Mouse (Mus musculus): ENCODE results near the gene Dok3. TPM values are rescaled to one million over a fixed set of nuclear protein-coding genes. Genes with fewer than 3 reads are reported as not detected.
A peak's percentile ranks its signal among the peaks of the same experiment; 100 is the strongest.
"Not testable (repeated sequence)": the region's sequence is repeated elsewhere in the genome, so short reads cannot be mapped to it uniquely, and the experiment has no call there.

Gene Dok3
- total RNA-seq (2021): 1 to 10 TPM; 3.1 to 3.3 TPM
- long read RNA-seq, experiment 1, partial matches to known transcripts: 0 of 5 reads
- long read RNA-seq, experiment 1, other reads (novel, unspliced or antisense): 3 of 5 reads
- long read RNA-seq, experiment 2, partial matches to known transcripts: 0 of 4 reads
- long read RNA-seq, experiment 2, other reads (novel, unspliced or antisense): 1 of 4 reads

DNA sequence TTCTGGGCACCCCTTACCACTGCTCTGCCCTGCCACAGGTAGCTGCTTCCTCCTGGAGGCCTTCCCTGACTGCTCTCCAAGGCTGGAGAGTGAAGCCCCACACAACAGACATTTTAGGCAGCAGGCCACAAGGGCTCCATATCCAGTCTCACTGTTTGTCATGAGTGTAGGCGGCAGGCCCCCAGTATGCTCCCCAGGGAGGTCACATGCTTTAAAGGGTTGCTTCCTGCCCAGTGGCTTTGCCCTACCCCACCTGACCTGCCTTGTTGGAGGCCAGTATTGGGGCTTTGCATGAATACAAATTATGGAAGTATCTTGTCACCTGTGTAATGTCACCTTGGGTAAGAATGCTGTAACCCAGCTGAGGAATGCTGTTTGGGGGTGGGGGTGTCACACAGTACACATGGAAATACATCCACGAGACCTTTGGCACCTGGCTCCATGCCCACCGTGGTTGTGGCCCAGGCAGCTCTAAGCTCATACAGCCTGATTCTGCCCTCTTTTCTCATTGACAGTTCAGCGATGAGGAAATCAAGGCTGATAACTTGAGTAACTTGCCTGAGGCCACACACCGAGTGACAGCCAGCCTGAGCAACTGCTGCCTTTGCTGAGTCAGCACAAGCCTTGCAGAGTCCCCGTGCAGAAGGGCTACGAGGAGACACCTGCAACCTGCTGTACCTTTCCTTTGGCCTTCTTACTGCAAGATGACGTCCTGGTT lies at the start of gene Dok3:
TSS of gene Dok3 (minus strand) at position 99 of the 718 bp plus-strand sequence.
- no peak for DNase-seq (ENCODE audit: low spot score in 2 of 2)

DNA sequence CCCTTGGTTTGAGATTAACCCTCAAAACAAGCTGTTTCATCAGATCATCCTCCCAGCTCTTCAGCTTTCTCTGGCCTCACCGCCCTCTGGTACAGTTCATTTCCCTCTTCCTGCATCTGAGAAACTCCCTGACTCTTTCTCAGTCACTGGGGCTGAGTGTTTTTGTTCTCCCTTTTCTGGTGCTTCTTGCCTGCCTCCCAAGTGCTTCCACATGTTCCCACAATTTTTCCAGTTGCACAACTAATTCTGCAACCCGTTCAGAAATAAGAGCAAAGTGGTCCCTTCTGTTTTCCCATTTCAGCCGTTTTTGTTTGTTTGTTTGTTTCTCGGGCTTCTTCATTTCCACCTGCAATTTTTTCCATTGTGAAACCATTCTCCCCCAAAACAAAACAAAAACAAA lies 49.0 kb upstream of the Dok3 start:
- no peak for DNase-seq (ENCODE audit: low spot score in 2 of 2)

DNA sequence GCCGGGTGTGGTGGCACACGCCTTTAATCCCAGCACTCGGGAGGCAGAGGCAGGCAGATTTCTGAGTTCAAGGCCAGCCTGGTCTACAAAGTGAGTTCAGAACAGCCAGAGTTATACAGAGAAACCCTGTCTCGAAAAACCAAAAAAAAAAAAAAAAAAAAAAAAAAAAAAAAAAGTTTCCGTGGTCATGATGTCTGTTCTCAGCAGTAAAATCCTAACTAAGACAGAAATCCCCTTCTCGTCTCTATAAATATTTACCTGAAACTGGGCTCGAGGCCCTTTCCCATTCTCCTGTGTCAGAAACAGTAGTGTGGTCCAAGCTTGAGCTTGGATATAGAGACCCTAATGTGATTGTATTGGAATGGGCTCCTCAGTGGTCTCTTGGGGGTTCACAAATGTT lies 47.8 kb upstream of the Dok3 start:
- DNase-seq (ENCODE audit: low spot score in 2 of 2): not testable (repeated sequence)

DNA sequence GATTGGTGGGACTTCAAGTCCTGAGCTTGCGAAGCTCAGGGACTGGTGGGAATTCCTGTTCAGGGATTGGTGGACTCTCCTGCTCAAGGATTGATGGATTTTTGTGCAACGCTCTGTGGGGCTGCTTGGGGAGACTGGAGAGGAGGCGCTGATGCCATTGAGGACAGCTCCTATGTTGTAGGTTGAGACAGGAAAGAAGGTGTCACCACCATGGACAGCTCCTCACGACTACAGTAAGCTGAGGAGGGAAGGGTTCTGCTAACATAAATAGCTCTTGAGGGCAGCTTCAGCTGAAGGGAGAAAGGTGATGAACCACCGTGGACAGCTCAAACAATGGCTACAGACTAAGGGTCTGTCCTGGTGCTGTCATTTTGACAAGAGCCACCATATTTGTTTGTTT lies 46.8 kb upstream of the Dok3 start:
- no peak for DNase-seq (ENCODE audit: low spot score in 2 of 2)

DNA sequence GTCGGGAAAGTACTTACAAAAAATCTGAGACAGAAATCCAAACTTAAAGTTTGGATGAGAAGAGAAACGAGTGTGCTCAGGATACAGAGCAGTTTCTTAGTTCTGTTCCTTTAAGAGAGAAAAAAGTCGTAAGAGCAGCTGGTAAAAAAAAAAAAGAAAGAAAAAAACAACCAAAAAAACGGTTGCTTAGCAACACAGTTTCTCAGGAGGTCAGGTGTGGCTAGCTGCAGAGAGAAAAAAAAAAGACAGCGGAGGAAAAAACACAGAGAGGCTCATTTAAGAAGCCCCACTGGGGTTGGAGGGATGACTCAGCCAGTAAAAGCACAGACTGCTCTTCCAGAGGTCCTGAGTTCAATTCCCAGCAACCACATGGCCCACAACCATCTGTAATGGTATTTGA lies 45.2 kb upstream of the Dok3 start:
- DNase-seq (ENCODE audit: low spot score in 2 of 2): no peak

DNA sequence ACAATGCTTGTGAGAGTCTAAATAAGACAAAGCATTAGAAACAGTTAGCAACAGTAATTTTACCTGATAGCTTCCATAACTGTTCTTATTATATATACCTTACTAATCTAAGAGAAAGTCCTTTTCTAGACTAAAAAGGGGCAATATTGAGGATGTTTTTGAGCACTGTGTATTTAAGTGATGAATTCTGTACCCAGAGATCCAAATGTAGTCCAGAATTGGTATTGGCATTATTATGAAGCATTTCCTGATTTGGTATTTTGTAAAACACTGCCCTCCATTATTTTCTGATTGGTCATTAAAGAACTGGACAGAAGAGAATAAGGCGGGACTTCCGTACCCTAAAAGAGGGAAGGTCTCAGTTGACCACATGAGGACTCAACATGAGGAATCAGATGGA lies 44.3 kb upstream of the Dok3 start, which contains the start of gene Tmed9:
TSS of gene Tmed9 (plus strand) at position 301 of the 400 bp plus-strand sequence.
- DNase-seq (ENCODE audit: low spot score in 2 of 2): no peak

DNA sequence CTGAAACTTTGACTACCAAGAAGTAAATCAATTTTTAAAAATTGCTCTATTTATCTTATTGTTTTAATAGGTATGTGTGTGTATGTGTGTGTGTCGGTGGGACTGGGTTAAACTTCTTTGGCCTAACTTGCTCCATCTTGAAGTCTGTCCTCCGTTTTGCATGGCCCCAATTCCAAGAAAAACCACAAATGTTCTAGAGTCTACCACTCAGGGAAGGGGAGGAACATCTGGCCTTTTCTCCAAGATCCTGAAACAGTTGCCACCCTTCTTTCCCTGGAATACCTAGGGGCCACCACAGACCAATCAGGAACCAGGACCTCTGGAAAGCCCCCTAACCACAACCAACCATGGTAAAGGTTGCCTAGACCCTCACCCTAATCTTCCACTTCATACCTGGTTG lies 42.9 kb upstream of the Dok3 start:
- DNase-seq (ENCODE audit: low spot score in 2 of 2): no peak

DNA sequence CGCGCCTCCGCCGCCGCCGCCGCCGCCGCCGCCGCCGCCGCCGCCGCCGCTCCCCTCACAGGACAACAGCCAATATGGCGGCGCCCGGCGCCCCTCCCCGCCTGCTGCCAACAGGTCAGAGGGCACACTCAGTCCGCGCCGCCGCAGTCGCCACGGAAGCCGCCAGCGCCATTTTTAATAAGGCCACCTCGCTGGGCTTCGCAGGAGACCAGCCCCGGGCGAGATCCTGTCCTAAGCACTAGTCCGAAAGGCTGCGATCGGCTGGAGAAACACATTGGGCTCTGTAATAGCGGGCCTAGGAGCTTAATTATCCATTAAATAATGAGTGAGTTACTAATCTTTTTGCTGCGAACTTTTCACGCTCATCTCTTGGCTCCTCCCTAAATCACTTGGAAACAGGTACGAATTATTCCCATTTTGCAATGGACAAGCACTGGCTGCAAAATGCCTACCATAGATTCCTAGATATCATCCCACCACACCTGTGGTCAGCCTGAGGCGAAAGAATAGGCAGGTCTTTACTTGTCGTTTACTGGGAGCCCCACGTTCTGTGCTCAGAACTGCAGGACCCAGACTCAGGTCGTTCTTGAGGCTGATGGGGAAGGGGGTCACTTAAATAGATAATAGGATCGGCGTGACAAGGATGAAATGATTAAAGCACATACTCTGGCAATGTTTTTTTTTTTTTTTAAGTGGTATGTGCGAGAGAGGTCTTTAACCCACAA lies 42.1 kb upstream of the Dok3 start, which contains the start of gene Fam193b:
TSS of gene Fam193b (minus strand) at position 94 of the 725 bp plus-strand sequence.
- peak; percentile 93 to 95 for DNase-seq (ENCODE audit: low spot score in 2 of 2)

DNA sequence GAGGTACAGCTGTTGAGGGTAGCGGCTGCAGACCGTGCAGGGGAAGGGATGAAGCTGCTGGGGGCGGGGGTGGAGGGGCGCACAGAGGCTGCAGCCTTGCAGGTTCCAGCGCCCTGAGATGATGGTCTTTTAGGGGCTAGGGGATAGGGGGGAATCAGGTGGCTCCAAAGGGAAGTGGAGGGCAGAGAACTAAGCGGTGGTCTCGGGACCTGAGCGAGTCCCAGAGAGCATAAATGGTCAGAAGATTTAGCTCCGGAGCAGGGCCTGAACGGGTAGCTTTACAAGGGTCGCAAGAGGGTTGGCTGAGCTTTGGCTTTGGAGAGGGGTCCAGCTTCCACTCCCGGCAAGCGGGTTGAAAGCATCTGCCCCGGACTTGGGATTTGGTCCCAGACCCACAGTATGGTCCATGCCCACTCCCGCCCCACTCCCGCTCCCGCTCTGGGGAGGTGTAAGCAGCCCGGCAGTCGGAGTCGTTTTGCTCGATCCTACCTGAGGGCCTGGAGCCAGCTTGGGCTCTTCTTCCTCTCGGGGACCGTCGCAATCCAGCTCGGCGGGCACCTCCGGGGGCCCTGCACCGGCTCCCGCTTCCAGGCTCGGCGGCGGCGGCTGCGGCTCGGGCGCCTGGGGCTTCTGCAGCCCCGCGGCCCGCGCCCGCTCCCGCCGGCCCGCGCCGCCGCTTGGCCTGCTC lies 41.3 kb upstream of the Dok3 start:
- peak; percentile 29 to 54 for DNase-seq (ENCODE audit: low spot score in 2 of 2)

DNA sequence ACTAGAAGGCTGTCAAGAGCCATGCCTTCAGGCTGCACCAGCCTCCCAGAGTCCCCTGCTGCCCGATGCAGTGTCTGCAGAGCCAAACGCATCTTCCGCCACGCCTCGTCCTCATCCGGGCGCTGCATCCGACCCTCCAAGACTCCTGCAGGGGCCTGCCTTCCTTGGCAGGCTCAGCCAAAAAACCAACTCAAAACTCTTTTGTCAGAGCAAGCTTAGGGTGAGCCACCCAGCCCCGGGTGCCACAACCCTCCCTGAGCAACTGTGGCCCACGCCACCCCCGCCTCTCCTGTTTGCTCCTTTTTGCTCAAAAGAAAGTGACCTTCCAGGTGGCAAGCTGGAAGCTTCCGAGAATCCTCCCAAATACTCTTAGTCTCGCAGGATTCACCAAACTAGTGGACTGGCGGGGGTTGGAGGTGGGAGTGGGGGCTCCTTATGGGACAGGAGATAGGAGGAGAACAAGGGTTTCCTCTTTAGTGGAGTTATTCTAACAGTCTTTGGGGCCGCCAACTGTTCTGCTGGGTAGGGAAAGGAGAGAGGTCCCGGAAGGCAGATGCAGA lies 40.7 kb upstream of the Dok3 start:
- DNase-seq (ENCODE audit: low spot score in 2 of 2): peak in 1 of 2 experiments; percentile 26

DNA sequence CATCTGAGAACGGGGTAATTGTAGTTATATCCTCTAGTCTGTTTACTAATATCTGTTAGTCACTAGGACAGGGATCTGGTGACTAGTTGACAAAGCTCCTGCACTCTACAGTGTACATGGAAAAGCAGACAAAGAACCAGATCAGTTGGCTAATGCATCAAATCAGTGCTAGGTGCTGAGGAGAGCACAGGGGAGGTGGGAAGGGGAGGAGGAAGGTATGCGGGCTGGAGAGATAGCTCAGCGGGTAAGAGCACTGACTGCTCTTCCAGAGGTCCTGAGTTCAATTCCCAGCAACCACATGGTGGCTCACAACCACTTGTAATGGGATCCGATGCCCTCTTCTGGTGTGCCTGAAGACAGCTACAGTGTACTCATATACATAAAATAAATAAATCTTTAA lies 39.4 kb upstream of the Dok3 start:
- not testable (repeated sequence) for DNase-seq (ENCODE audit: low spot score in 2 of 2)

DNA sequence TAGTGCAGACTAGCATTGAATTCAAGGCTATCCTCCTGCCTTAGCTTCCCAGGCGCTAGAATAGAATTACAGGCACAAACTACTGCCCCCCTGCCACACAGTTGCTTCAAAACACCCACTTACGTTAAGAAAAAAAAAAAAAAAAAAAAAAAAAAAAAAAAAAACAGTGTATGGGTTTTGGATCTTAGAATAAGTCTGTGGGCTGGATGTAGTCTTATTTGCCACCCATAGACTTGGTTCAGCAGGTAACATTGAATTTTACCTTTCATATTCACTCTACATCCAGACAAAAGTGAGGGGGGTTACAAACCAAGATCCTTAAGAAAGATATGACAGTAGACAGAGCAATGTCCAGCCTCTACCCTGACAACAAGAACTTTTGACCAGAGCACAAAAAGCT lies 38.9 kb upstream of the Dok3 start:
- DNase-seq (ENCODE audit: low spot score in 2 of 2): no peak

DNA sequence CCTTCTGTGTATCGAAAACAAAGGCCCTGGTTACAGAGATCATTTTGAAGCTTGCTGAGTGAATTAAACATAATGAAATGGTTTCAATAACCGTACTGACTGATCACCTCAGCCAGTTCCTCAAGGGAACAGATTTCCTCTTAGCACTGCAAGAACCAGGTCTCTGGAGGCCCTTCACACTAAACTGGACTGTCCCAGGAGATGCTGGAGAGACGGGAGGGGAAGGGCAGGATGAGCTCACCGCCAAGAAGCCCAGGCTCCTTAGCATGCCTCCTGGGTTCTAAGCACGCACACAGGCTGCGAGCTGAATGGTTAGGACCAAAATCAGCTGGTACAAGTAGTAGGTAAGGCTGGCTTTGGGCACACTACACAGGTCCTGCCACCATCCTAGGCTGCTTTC lies 37.9 kb upstream of the Dok3 start:
- no peak for DNase-seq (ENCODE audit: low spot score in 2 of 2)

DNA sequence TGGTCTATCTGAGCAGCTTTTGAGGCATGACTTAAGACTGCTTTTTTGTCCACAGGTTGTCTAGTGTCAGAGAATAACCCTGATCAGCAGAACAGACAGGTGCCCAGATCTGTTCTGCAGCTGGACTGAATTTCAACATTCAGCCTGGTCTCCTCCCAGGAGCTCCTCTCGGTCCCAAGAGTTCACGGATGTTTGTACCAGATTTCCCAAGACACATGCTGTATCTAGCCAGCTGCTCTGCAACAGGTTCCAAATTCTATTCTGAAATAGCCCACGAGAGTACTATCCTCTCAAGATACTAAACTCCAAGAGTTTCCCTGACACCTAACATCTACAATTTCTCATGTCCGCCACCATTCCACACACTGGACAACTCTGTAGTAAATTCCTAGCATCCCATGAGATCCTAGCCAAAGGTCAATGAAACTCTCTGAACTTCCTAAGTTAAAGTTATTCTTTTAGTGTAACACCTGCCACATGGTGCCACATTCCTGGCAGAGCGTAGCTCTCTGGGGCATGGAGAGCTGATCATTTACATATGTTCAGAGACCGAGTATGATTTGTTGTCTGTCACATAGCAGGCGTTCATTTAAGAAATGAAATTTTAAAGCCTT lies 34.3 kb upstream of the Dok3 start:
- no peak for DNase-seq (ENCODE audit: low spot score in 2 of 2)

DNA sequence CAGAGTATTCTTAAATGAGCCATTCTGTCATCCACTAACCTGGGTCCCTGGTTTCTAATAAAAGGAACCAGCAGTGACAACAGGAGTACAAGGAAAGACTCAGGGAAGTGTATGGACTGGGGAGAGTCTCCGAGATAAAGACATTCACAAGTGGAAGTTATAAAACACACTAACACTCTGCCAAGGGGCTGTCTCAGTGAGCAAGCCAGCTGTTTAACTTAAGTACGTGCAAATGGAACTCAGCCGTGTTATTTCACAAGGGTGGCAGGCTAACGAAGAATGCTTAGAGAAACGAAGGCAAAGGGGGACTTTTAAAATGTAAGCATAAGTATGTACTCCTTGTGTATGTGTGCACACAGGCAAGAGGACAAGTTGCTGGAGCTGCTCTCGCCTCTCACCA lies 28.4 kb upstream of the Dok3 start:
- DNase-seq (ENCODE audit: low spot score in 2 of 2): no peak

DNA sequence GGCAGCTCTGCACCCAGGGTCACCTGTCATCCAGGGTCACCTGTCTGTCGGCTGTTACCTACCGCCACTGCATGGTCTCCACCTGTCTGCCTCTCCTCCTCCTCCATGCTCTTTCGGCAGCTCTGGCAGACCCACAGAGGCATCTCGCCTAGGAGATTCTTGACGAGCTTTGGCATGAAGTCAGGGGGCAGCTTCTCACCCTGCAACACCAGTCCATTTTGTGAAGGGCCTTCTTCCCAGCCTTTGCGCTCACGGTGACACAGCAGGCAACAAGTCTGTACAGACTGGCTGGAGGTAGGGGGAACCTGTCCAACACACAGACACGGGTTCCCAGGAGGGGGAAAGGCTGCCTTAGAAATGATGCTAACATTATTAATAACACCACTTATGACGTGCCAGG lies 26.8 kb upstream of the Dok3 start:
- no peak for DNase-seq (ENCODE audit: low spot score in 2 of 2)

DNA sequence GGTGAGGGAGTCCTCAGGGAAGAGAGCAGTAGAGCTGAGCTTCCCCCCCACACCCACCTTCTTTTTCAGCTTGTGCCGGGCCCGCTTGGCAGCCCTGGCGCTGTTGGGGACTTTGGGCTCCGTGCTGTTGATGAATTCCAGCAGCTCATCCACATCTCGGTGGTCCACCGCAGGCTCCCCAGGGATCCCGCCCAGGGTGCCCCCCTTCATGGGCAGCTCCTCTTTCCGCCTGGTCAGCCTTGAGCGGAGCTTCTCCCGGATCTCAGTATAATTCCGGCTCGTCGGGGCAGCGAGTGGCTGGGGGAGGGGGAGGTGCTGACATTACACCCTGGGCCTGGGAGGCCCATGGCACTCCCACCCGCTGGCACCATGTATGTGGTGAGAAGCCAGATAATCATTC lies 20.0 kb upstream of the Dok3 start:
- no peak for DNase-seq (ENCODE audit: low spot score in 2 of 2)

DNA sequence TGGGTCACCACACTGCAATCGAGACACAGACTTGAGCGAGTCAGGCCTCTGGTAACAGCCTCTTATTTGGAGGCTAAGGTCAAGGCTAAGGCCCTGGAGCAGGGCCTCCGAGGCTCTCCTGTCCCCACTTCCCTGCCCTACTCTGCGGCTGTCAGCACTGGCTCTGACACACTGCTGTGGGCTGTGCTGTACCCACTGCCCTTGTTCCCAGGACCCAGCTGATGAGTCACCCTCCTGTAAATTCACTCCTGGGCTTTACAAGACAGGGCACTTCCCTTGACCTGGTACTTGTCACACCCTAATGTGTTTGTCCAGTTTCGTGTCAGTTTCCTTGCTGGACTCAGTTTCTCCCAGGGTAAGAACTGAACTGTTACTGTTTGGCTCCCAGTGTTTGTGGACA lies 19.3 kb upstream of the Dok3 start:
- no peak for DNase-seq (ENCODE audit: low spot score in 2 of 2)

DNA sequence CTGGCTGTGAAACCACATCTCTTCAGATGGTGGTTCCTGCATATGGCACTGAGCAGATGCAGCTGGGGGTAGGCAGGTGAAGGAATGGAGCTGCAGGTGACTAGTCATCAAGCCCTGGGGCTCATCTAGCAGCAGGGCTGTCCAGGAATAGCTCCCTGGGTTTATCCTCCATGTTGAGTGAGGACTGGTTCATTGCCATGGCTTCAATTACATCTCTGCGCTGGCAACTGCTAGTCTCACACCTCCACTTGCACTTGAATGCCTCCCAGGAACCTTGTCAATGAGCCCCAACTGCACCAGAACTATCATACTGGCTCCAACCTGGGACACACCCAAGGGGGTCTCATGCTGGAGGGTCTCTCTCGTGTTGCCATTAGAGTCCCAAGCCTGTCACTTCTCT lies 18.8 kb upstream of the Dok3 start:
- DNase-seq (ENCODE audit: low spot score in 2 of 2): no peak

DNA sequence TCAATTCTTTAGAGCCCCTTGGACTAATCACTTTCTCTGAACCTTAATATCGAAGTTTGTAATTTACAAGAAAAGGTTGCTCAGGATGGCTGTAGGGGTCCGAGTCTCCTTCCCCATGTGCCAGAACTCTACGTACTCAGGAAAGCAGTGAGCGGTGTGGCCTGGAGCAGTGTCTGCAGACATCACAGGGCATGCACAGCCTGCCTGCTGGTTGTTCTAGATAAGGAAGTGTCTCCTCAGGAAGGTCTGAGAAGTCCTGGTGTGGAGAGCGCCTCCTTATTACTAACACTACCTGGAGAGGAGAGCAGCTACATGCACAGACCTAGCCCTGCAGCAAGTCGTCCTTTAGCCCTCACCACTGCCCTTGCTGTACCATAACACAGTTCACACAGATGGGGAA lies 15.7 kb upstream of the Dok3 start:
- no peak for DNase-seq (ENCODE audit: low spot score in 2 of 2)

DNA sequence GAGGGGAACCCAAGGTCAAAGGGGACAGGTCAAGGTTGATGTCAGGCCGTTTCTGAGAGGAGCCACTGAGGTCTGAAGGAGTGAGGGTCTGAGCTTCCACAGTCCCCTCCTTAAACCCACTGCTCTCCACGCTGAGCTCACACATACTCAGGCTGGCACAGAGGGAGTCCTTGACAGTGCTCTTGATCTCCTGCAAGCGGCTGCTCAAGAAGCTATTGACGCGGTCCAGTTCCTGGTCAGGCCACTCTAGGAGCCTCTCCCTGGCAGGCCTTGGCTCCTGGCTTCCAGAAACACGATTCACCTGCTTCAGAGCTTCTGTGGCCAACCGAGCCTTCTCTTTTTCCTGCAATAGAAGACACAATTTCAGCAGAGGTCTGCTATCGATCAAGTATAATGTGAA lies 14.4 kb upstream of the Dok3 start:
- DNase-seq (ENCODE audit: low spot score in 2 of 2): no peak

Measured in gastrocnemius, postnatal 4 days (tissue).